Mouse (Mus musculus): ENCODE measurements around the gene Cyp2g1.
A peak's percentile ranks its signal among the peaks of the same experiment; 100 is the strongest.
"Not testable (repeated sequence)": the region's sequence is repeated elsewhere in the genome, so short reads cannot be mapped to it uniquely, and the experiment has no call there.

Gene Cyp2g1

GRCm38 (mm10) chr7:26808592-26808991, at the start of gene Cyp2g1:
Cyp2g1 (plus strand) TSS chr7:26808892.
- no peak for DNase-seq (ENCODE audit: low read depth, low spot score)

- DNase-seq (ENCODE audit: low read depth, low spot score) = no peak
These were observed 41.6 kb upstream of the Cyp2g1 start for GRCm38 (mm10) chr7:26767084-26767483.

DNA sequence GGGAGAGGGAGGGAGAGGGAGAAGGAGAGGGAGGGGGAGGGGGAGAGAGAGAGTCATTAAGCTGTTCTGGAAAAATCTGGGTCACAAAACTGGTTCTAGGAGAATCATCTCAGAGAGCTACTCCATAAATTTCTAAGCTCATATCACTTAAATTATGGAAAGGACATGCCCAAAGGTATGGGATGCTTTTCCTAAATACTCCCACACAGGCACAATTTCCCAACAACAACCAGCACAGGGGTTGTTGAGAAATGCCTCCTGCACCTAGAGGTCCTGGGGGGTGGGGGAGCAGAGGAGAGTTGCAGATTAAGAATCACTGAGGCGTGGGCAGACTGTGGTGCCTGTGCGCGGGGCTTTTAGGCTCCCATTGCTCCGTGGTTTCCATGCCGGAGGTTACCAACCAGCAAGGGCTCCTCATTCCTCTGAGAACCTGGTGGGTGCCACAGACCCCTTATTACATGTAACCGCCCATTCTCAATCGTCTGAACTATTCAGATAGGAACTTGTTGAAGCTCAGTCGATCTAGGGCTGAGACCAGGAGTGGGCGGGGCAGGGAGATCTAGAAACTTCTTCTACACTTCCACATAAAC, 38.7 kb upstream of the Cyp2g1 start:
- no peak for DNase-seq (ENCODE audit: low read depth, low spot score)

GRCm38 (mm10) chr7:26772866-26773586, 35.7 kb upstream of the Cyp2g1 start:
- DNase-seq (ENCODE audit: low read depth, low spot score) = no peak

DNA sequence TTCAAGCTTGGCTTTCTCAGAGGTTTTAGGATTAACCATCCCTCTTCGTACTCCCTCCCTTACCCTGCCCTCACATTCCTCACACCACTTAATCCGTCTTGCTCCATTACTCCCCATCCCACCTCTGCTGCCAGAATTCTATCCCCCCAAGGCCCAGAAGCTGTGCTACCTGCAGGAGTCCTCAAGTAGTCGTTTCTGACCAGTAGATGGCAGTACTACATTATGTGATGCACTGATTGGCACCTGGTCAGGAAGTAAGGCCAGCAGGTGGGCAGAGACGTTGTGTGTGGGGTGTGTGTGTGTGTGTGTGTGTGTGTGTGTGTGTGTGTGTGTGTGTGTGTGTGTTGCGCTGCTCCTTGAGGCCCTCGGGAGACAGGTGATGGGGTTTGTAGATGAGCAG, 32.8 kb upstream of the Cyp2g1 start:
- peak; percentile 13 for DNase-seq (ENCODE audit: low read depth, low spot score)

DNA sequence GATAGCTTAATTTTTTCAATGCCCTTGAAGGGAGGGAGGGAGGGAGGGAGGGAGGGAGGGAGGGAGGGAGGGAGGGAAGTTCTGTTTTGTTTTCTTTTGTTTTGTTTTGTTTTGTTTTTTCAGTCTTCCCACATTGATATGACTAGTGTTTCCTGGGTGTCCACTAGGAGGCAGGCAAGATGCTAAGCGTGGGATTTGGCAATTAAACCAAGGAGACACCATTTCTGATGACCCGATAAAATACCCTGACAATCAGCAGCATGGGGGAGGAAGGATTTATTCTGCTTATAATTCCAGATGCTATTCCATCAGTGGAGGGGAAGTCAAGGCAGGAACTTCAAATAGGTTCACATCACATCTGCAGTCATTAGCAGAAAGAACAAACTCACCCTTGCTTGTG, 30.9 kb upstream of the Cyp2g1 start:
- no peak for DNase-seq (ENCODE audit: low read depth, low spot score)

DNA sequence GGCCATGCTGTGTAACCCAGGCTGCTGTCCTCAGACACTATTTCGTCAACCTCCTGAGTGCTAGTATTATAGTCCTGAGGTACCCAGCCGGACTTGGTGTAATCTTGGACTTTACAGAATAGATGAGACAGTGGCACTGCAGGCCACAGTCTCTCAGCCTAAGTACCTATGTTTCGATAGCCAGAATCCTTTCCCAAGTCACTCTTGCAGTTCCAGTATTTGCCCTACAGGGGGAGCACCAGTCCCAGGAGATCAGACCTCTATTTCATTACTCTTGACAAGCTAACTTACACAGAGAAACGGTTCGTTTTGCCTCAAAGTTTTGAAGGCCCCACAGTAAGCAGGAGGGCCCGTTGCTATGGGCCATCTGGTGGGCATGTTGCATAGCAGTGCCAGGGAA, 30.2 kb upstream of the Cyp2g1 start:
- DNase-seq (ENCODE audit: low read depth, low spot score) = peak; percentile 42

DNA sequence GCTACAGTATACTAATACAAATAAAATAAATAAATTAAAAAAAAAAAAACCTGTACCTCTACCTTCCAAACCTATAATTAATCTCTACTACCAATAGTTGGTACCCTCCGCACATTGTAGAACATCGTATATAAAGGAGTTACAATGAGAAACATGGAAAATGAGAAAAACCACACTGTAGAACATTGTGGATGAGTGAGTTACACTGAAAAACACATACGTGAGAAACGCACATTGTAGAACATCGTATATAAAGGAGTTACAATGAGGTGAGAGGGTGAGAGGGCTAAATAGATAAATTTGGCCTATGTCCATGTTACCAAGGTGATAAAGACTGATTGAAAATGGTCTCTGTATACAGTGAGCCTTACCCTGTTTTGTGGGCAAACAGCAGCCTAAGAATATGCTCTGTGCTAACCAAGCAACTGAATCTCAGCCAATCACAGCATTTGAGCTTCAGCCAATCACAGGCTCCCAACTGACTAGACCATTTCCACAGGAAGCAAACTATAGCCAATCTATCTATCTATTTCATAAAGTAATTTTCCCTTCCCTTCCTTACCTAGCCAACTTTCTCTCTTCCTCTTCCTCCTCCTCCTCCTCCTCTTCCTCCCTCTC, 28.8 kb upstream of the Cyp2g1 start:
- DNase-seq (ENCODE audit: low read depth, low spot score) = no peak

GRCm38 (mm10) chr7:26780510-26780909, 28.2 kb upstream of the Cyp2g1 start:
- DNase-seq (ENCODE audit: low read depth, low spot score) = peak; percentile 11

DNA sequence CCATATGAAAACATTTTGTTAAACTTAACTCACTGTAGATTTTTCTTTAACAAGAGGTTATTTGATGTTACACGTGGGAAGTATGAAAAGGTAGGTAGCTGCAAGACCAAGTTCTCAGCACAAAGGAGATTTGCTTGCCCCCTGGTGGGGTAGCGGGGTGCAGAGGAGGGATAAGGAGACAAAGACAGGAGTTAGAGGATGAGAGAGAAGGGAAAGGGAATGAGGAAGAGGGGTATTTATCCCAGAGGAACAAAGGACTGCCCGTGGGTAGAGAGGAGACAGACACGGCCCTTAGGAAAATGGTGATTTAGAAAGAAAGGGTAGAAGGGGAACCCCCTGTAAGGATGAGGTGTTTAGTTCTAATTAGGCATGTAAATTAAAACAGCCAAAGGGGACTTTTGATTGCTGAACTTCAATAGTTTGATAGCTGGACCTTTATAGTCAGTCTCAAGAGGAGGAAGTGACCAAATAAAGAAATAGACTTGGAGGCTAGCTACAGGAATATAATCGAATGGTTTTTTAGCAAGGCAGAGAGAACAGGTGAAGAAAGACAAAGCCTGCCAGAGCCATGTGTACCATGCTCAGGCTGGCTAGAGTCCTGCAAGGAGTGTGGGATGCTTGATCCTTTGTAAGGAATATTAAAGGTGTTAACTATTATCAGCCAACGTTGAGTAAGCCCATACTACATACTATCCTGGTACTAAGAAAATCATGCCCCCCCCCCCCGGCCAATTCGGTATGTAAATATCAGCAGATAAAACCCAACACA, 27.5 kb upstream of the Cyp2g1 start:
- DNase-seq (ENCODE audit: low read depth, low spot score) = no peak

DNA sequence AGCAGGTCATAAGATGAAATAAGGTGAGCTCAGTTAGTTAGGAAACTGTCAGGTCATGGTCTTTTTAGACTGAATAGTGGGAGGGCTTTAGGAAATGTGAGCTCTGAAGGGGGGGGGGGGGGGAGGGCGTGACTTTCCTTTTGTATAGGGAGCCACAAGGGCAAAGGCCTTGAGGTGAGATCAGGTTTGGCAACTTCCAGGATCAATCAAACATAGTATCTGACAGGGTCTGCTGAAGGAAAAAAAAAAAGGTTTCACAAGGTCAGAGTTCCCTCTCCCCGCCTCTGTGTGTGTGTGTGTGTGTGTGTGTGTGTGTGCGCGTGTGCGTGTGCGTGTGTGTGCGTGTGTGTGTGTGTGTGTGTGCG, 26.9 kb upstream of the Cyp2g1 start:
- DNase-seq (ENCODE audit: low read depth, low spot score) = no peak

GRCm38 (mm10) chr7:26783163-26783562, 25.5 kb upstream of the Cyp2g1 start:
- DNase-seq (ENCODE audit: low read depth, low spot score) = no peak

DNA sequence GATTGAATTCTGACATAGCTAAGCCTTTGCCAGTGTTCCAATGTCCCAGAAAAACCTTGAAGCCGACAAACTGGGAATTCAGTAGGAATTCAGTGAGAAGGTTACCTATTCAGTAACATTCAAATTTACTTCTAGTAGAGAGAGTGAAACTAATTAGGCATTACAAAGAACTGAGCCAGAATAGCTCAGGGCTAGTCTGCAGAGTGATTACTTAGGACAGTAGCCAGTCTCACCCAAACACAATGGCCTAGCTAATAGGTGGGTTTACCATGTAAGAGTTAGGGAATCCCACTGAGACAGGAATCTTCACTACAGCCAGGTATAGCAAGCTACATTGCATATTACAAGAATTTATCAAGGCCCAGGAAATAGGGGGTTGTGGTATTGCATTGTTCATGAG, 22.7 kb upstream of the Cyp2g1 start:
- not testable (repeated sequence) for DNase-seq (ENCODE audit: low read depth, low spot score)

DNA sequence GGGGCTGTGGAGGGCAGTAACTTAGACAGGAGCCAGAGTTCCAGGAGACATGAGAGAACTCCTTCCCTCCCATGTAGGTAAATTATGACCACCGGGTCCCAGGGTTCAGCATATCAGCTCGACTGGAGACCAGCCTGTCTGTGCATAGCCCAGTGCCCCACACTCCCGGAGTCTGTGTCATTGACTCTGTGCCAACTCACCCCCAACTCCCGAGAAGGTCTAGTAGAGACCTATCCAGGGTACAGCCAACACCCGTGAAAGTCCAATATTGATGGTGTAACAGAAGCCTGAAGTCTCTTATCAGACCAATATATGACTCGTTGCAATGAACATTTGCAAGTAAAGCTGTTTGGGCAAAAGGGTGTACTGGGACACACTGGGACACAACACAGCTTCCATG, 18.7 kb upstream of the Cyp2g1 start:
- DNase-seq (ENCODE audit: low read depth, low spot score) = no peak

GRCm38 (mm10) chr7:26800104-26800503, 8.6 kb upstream of the Cyp2g1 start:
- no peak for DNase-seq (ENCODE audit: low read depth, low spot score)

GRCm38 (mm10) chr7:26800996-26801395, 7.7 kb upstream of the Cyp2g1 start:
- no peak for DNase-seq (ENCODE audit: low read depth, low spot score)

DNA sequence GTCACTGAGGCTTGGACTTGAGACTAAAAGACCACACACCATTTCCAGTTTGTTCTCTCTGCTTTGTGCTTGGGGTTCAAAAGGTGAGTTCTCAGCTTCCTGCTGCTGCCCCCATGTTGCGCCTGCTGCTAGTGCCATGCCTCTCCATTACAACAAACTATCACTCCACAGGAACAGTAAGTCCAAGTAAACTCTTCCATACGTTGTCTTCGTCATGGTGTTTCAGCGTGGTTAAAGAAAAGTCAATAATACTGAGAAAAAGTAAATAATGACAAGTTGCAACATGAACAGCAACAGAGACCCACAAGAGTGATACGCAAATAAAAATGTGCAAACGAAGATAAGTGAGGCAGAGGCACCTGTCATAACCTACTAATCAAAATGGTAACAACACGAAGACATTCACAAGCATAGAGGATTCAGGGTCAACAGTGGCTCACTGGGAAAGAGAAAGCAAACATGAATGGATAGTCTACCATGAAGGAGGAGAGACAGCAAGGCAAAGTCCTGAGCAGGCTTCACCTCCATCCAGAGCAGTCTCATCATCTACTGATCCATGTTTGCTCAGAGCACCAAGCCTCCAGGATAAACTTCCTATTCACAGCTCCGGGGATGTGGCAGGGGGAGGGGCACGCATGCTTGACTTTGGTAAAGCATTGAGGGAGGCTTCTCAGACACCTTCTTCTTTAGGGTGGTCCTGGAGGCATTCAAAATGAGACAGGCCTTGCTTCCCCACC, 23.0 kb downstream of the Cyp2g1 start:
- not testable (repeated sequence) for DNase-seq (ENCODE audit: low read depth, low spot score)

GRCm38 (mm10) chr7:26832668-26833067, 24.0 kb downstream of the Cyp2g1 start:
- not testable (repeated sequence) for DNase-seq (ENCODE audit: low read depth, low spot score)

DNA sequence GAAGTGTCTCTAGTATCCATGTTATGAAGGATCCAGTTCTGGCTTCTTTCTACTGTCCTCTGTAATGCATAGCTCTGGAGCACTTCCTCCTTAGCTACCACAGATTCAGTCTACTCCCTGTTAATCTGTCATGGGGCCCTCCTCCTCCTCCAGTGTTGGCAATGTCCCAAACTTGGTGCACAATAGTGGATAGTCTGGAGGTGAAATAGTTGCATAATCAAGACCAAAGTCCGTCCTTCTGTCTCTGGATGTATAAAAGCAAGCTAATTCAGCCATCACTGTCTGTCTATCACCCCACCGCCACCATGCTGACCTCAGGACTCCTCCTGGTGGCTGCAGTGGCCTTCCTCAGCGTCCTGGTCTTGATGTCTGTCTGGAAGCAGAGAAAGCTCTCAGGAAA, 26.4 kb downstream of the Cyp2g1 start, which contains the start of gene Cyp2a5:
Cyp2a5 (plus strand) TSS at position 247 of the 400 bp plus-strand sequence.
- DNase-seq (ENCODE audit: low read depth, low spot score) = not testable (repeated sequence)

- not testable (repeated sequence) for DNase-seq (ENCODE audit: low read depth, low spot score)
These were observed 34.7 kb downstream of the Cyp2g1 start for GRCm38 (mm10) chr7:26843400-26843799.

DNA sequence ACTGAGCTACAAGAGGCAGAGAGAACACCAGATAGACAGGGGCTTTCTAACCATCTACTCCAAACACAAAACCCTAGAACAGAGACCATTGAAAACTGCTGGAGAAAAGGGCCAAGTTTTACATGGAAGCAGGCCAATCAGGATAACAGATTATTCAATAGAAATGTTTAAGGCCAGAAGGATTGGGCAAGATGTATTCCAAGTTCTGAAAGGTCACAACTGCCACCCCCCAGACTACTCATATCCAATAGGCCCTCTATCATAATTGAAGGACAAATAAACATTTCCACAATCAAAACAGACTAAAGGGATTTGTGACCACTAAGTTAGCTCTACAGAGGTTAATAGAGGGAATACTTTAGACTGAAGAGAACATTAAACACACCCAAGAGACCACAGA, 41.4 kb downstream of the Cyp2g1 start:
- not testable (repeated sequence) for DNase-seq (ENCODE audit: low read depth, low spot score)
